Mouse (Mus musculus) gastrocnemius, postnatal 36 days (tissue): Measurements from ENCODE around the gene Clnk. TPM values are rescaled to one million over a fixed set of nuclear protein-coding genes. Genes with fewer than 3 reads are reported as not detected.

Source experiments
- DNase-seq, 2 experiments: peaks; one replicate each; pipeline ENCODE4 v3.0.0; 2022
- intact Hi-C: fragments of 180-260 bp; cut with DNase I; formaldehyde crosslinking; loops from one replicate; pipeline ENCODE4 v1.15.1; 2025
- total RNA-seq, 2 experiments: library from RNA; stranded (reverse); gene quantifications; 2 replicates each; pipeline ENCODE4 v1.2.3; 2021

Clnk gene
- total RNA-seq, 2 experiments from 2014 or later: not detected

GRCm38 (mm10) chr5:38858015-38858721 lies 18.4 kb downstream of the Clnk start:
- DNase-seq: no peak
- intact Hi-C loops: no loop called here

GRCm38 (mm10) chr5:38857591-38857990 lies 19.0 kb downstream of the Clnk start:
- intact Hi-C loops: no loop called here
- DNase-seq: no peak

DNA sequence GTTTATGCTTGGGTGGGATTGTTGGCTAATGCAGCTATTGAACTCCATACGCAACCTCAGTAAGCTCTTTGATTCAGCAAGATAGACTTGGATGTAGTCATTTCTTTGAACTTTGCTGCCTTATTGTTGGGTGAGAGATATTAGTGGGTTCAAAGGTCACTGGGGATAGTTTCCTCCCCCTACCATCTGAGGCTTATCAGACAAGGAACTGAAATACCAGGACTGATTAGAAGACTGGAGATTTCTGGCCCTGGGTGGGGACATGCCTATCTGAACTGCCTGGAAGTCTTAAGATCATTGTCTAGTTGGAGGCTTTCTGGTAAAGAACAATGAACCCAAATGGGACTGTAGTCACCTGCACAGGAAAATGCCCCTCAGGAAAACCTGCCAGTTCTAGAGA lies 26.4 kb downstream of the Clnk start:
- intact Hi-C loops: no loop called here
- no peak for DNase-seq

DNA sequence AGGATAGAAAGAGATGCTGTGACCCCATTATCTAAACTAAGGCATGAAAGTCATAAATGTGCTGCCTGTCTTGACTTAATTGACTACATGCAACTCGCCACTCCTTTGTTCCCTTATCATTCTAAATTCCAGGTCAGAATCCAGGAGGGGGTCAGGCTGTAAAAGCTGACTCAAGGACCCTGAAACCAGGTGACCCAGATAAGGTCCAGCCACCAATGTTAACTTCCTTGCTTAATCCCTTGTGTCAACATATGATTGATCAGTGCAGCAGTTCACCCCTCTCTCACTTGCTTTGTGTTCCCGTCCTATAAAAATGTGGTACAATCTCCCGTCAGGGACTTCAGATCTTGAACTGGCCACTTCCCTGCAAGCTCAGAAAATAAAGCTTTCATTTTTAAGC lies 31.1 kb downstream of the Clnk start:
- no peak for DNase-seq
- intact Hi-C loops: no loop called here

DNA sequence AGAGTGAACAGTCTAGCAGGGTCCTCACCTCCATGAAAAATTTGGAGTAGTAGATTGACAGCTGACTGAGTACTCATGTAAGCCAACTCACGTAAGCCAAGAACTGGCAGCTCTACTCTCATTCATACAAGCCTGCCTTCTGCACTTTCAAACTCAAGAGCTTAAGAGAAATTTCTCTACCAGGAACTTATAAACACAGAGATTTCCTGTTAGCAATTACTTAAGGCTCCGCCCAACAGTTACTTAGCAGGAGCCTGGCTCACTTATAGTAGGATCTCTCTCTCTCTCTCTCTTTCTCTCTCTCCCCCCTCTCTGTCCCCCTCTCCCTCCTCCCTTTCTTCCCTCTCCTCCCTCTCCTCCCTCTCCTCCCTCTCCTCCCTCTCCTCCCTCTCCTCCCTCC lies 32.3 kb downstream of the Clnk start:
- intact Hi-C loops: no loop called here
- DNase-seq: no peak

DNA sequence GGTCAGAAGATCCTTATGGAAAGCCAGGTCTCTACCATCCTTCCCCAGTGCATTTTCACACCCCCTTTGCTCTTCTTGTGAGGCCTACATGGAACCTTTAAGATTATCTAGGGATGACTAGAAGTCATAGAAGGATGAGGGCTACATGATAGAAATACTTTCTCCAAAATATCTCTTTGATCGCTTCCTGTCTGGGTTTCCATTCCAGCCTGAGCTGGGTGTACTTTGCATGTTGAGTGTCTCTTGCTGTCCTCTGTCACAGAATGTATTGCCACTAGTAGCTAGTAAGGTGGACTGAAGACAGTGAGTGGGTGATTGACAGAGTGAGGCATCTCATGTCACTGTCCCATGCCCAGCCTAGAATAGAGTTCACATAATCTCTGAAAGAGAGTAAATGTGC lies 36.6 kb downstream of the Clnk start:
- DNase-seq: no peak
- intact Hi-C loops: no loop called here

DNA sequence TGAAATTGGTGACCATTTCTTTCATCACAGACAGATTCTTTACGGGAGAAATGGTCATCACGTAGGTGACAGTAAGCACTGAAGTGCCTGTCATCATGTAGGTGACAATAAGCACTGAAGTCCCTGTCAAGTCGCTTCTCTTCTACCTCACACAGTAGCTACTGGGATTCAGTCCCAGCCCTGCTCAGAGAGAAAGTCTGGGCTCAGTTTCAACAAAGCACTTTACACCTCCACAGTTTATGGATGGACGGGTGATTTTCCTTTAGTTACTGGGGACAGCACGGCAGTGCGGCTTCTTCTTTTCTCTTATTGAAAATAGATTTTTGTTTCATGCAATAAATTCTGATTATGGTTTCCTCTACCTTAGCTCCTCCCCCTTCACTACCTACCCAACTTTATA lies 49.3 kb downstream of the Clnk start:
- intact Hi-C loops: no loop called here
- DNase-seq: no peak

GRCm38 (mm10) chr5:38826586-38826985 lies 50.0 kb downstream of the Clnk start:
- no peak for DNase-seq
- intact Hi-C loops: no loop called here

DNA sequence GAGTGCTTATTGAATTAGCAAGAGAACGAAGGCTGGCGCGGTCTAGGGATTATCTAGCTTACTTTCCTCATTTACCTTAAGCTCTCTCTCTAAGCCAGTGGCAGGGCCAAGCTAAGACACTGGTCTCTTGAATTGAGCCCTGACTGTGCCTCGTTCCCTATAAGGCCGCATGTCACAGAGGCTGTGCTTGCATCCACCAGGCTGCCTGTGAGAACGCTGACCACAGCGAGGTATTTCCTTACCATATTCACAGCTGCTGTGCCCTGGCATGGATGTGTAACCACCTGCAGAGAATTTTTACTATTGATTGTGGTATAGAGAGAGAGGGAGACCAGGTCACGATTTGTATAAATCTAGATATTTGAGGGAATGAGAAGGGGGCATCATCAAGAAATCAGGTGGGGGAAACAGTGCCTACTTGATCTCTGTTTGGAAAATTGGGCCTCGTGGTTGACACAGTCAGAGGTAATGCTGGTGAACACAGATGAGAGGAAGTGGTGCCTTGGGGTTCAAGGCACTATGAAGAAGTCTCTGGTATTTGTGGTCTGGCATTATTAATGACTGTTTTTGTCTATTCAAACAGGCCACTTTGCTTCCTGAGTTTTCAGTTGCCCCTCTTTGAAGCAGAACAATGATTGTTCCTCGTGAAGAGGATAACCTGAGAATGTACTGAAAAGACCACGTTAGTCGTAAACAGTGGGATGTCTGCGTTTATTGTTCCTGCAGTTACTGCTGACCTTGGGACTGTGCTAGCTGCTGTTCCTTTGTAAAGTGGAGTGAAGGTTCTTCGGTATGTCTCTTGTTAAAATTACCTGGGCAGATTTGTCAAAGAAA lies 52.3 kb downstream of the Clnk start:
- intact Hi-C loops: no loop called here
- no peak for DNase-seq

- DNase-seq: no peak
- intact Hi-C loops: no loop called here
Measured at GRCm38 (mm10) chr5:38813391-38814109, 63.1 kb downstream of the Clnk start.

DNA sequence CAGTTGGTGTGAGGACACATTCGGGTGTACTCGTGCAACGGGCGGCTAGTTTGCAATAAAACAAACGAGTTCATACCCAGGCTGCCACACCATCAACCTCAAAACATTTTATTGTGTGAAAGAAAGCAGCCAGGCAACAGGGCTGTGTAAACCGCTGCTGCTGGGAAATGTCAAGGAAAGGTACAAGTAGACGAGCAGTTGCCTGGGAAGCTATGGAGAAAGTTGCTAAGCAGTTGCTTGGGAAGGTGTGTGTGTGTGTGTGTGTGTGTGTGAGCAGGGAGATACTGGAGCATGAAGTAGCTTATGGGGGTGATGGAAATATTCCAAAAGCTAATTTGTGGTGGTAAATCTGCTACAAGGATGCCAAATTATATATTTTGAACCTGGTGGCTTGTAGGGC lies 63.7 kb downstream of the Clnk start:
- intact Hi-C loops: no loop called here
- no peak for DNase-seq

DNA sequence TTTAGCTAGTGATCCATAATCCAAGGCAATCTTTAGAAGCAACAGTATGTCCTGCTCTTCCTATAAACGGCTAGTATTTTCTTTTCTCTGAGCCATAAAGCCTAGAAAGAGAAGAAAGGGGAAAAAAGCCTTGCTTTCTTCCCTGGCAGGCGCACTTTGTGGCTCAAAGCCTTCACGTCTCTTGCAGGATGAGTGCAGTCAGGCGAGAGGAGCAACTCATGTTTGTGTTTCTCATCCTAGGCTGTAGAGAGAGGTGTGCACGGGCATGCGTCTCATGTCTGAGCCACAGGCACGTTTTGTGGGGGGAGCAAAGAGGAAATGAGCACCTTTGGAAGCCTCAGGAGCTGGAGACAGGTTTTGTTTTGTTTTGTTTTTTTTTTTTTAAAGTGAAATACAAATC lies 64.2 kb downstream of the Clnk start:
- no peak for DNase-seq
- intact Hi-C loops: no loop called here

DNA sequence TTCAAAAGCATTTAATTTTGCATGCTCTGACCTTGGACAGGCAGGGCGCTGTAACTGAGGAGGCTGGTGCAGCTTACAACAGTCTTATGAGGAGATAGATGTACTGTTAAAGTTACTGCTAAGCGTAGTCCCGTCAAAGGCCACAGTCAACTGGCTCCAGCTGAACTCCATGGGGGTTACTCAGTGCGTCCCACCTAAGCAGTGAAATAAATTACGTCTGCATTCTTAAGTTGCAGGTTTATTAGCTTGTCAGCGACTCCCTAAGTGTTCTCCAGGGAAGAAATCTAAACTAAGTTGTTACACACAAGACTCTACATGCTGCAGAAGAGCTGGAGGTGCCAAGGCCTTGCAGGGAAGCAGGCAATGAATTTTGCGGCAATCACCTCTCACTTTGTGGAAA lies 77.7 kb downstream of the Clnk start:
- intact Hi-C loops: no loop called here
- no peak for DNase-seq

GRCm38 (mm10) chr5:38795139-38795538 lies 81.5 kb downstream of the Clnk start:
- DNase-seq: no peak
- intact Hi-C loops: no loop called here

GRCm38 (mm10) chr5:38791116-38791515 lies 85.5 kb downstream of the Clnk start:
- intact Hi-C loops: no loop called here
- DNase-seq: no peak

DNA sequence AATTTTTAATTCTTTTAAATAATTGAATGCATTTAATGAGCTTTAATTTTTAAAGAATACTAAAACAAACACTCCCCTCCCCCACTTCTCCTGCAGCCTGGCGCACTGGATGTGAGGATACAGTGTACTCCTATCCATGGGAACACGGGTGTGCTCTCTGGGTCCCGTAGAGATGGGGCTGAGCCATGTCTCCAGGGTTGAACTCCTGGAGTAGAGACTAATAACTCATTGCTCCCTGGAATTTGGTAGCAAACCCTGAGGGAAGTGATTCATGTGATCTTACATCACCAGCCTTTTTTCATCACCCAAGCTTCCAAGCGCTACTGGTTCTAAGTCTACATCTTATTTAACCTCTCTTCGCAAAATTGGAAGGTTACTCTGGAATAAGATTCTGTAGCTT lies 87.8 kb downstream of the Clnk start:
- intact Hi-C loops: loop anchor here (10.0 kb wide), 1 partner anchor 1176 kb away; no protein-coding TSS in a partner anchor
- DNase-seq: no peak

DNA sequence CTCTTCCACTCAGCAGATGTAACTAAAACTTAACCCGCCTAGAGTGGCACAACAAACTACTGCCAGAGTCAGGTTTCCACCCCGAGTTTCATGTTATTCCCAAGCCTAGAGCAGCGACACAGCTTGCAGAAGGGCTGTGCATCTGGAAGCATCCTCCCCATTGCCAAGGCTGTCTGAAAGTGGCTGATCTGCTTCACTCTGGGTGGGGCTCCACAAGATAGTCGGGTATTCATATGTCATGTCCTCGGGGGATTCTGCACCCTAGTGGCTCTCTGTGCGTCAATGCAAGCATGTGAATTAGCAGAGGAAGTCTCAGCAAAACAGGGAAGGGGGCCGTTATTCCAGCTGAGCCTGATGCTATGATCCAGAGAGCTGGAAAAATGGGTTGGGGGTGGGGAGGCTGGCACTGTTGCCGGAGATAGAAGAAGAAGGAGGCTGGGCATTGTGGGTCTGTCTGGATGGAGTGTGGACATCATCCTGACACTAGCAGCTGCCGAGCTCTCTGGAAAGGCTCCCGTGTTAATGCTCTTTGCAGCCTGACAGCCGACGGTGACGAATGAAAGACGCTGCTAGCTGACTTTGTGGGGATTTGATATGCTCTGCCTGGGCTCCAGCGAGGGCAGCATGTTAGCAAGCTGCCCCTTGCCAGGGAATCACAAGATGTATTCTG lies 88.6 kb downstream of the Clnk start:
- DNase-seq: no peak
- intact Hi-C loops: loop anchor here (10.0 kb wide), 1 partner anchor 1177 kb away; no protein-coding TSS in a partner anchor

DNA sequence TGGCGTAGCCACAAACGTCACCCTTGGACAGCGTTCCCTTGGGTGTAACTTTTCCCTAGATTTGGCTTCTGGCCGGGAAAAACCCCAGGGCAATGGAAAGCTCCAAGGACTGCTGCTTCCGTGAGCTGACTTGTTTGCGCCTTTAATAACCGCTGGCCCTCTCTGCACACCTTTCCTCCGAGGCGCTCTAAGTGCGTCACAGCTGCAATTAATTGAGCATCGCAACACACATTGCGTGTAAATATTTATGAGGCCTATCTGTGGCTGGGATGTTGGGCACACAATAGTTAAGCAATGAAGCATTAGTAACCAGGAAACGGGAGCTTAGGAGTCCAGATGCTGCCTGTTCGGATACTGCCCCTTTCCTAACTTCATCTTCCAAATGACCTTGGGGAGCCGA lies 90.5 kb downstream of the Clnk start:
- no peak for DNase-seq
- intact Hi-C loops: loop anchor here (10.0 kb wide), 1 partner anchor 1179 kb away; no protein-coding TSS in a partner anchor

DNA sequence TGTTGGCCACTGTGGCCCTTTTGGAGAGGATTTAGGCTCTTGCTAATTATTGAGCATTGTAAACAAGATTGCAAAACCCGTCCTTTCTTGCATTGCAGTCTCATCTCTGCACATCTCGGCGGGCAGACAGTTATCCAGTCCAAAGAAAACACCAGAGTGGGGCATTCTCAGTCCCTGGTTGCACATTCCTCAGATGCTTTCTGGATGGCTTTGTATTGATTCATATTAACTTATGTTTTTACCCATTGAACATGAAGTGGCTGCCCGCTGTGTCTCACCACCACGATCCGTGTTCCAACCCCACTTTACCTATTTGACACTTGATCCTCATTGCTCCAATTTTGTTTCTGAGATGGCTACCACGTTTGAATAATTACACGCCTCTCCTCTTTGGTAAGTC lies 90.9 kb downstream of the Clnk start:
- DNase-seq: no peak
- intact Hi-C loops: loop anchor here (10.0 kb wide), 1 partner anchor 1179 kb away; no protein-coding TSS in a partner anchor

GRCm38 (mm10) chr5:38781813-38782212 lies 94.8 kb downstream of the Clnk start:
- peak; percentile 51 to 53 for DNase-seq
- intact Hi-C loops: loop anchor here (5.0 to 10.0 kb wide), 2 partner anchors 860 to 1183 kb away; no protein-coding TSS in a partner anchor
